Comparison of ENCODE assay signal across 8 mouse cellular contexts in genomic region chr11:97698741-97699611, GRCm38 (mm10). TPM values are rescaled to one million over a fixed set of nuclear protein-coding genes. Genes with fewer than 3 reads are reported as not detected.
A peak's percentile ranks its signal among the peaks of the same experiment; 100 is the strongest.
DNase-seq lines count a peak whose midpoint lies in the region; ATAC-seq and TF ChIP-seq lines count a peak whose summit lies in the region.

No protein-coding gene starts in this region.

- H3K9me3 ChIP-seq in intestine, postnatal 0 days (ENCODE audit: control insufficient read depth): no peaks in the 10 kb centered on the region
- no peaks in the 10 kb centered on the region for H3K9me3 ChIP-seq in liver, postnatal 0 days (ENCODE audit: low read length)

- no peak for ATAC-seq in intestine, postnatal 0 days
- no peak for ATAC-seq in liver, postnatal 0 days
- no peak for ATAC-seq in monocyte, adult 5-6 weeks (replicated peaks; ENCODE audit: insufficient number of reproducible peaks, low FRiP score, low TSS enrichment, poor library complexity, severe bottlenecking)

- no peaks in the 10 kb centered on the region for H3K27me3 ChIP-seq in intestine, postnatal 0 days (replicated peaks; ENCODE audit: control insufficient read depth, insufficient read depth, low read length)
- H3K27me3 ChIP-seq in liver, postnatal 0 days (ENCODE audit: insufficient read depth, low read length): peaks cover 38% of the 10 kb centered on the region

- peak overlapping the region; percentile 98 for H3K27ac ChIP-seq in intestine, postnatal 0 days (ENCODE audit: low read depth, low read length)
- peak overlapping the region; percentile 66 for H3K27ac ChIP-seq in liver, postnatal 0 days (ENCODE audit: low read depth)

- peak; percentile 79 for TF ChIP-seq CTCF in intestine, postnatal 0 days (IDR thresholded peaks at IDR 0.05; ENCODE audit: low read depth)
- TF ChIP-seq CTCF in liver, postnatal 0 days (IDR thresholded peaks at IDR 0.05; ENCODE audit: low read depth): peak; percentile 52

- WGBS in intestine, postnatal 0 days: under 1% methylated on average over 55 of the region's 63 CpGs
- WGBS in liver, postnatal 0 days (ENCODE audit: insufficient replicate concordance): under 1% methylated on average over 51 of the region's 63 CpGs

- TF ChIP-seq EP300 in liver, postnatal 0 days (IDR thresholded peaks at IDR 0.05; ENCODE audit: low read depth): no peak

- peak overlapping the region; percentile 85 for H3K9ac ChIP-seq in intestine, postnatal 0 days (ENCODE audit: low read depth, low read length)
- H3K9ac ChIP-seq in liver, postnatal 0 days (replicated peaks): peak overlapping the region; percentile 64

- no peaks in the 10 kb centered on the region for H3K36me3 ChIP-seq in intestine, postnatal 0 days (ENCODE audit: control insufficient read depth, insufficient read depth)
- no peaks in the 10 kb centered on the region for H3K36me3 ChIP-seq in liver, postnatal 0 days (replicated peaks; ENCODE audit: insufficient read depth, low read length)

- H3K4me3 ChIP-seq in intestine, postnatal 0 days (ENCODE audit: low read depth, low read length): peak overlapping the region; percentile 77
- H3K4me3 ChIP-seq in liver, postnatal 0 days (ENCODE audit: low read depth, low read length): peak overlapping the region; percentile 62

- H3K4me1 ChIP-seq in intestine, postnatal 0 days (replicated peaks; ENCODE audit: control insufficient read depth, insufficient read depth, low read length): peaks cover 22% of the 10 kb centered on the region
- H3K4me1 ChIP-seq in liver, postnatal 0 days (ENCODE audit: insufficient read depth): peaks cover 39% of the 10 kb centered on the region

- DNase-seq in 3134 (ENCODE audit: extremely low read depth, insufficient read length, low spot score) (peak; percentile 80), MN1 (ENCODE audit: low spot score) (peak; percentile 75)
- peak; percentile 66 to 84 for DNase-seq in cerebellum, postnatal 25 days
- DNase-seq in gastrocnemius, postnatal 4 days (ENCODE audit: low spot score in 2 of 2): peak; percentile 79 to 88
- DNase-seq in liver, postnatal 0 days: peak; percentile 76
- peak; percentile 62 for DNase-seq in ovary, postnatal 10 days (ENCODE audit: low spot score)

- H3K4me2 ChIP-seq in intestine, postnatal 0 days (replicated peaks; ENCODE audit: low read depth): peak overlapping the region; percentile 79
- H3K4me2 ChIP-seq in liver, postnatal 0 days (ENCODE audit: low read depth, low read length): peak overlapping the region; percentile 91

RNA-seq across cellular contexts. Expression of gene Pcgf2, which starts 1.3 kb away (rescaled TPM):
- 10 to 100 TPM; 27.3 to 33.0 TPM for total RNA-seq in gastrocnemius, postnatal 4 days (2021)
- polyA plus RNA-seq in intestine, postnatal 0 days (2015; fragmentation: Nextera tagmentation; extraction: Ambion mirVana): 7.9 and 8.9 TPM in 2 replicates
- 1.9 TPM in 2 replicates for polyA plus RNA-seq in liver, postnatal 0 days (2015; fragmentation: Nextera tagmentation; extraction: Ambion mirVana)
- 0.85 to 4.5 TPM in 2 of 3 replicates, not detected in the other for total RNA-seq in monocyte, adult 5-6 weeks (2017)

RNA-seq across cellular contexts. Expression of gene Psmb3, which starts 4.2 kb away (rescaled TPM):
- total RNA-seq in gastrocnemius, postnatal 4 days (2021): 100 to 1,000 TPM; 203 to 227 TPM
- polyA plus RNA-seq in intestine, postnatal 0 days (2015; fragmentation: Nextera tagmentation; extraction: Ambion mirVana): 391 and 439 TPM in 2 replicates
- 244 and 267 TPM in 2 replicates for polyA plus RNA-seq in liver, postnatal 0 days (2015; fragmentation: Nextera tagmentation; extraction: Ambion mirVana)
- total RNA-seq in monocyte, adult 5-6 weeks (2017): 137 to 160 TPM (median 146 TPM) in 3 replicates

RNA-seq across cellular contexts. Expression of gene Cisd3, which starts 13.3 kb away (rescaled TPM):
- total RNA-seq in gastrocnemius, postnatal 4 days (2021): 10 to 100 TPM; 65.5 to 72.0 TPM
- polyA plus RNA-seq in intestine, postnatal 0 days (2015; fragmentation: Nextera tagmentation; extraction: Ambion mirVana): 122 and 123 TPM in 2 replicates
- 54.6 and 63.7 TPM in 2 replicates for polyA plus RNA-seq in liver, postnatal 0 days (2015; fragmentation: Nextera tagmentation; extraction: Ambion mirVana)
- 5.8 to 19.1 TPM (median 6.2 TPM) in 3 replicates for total RNA-seq in monocyte, adult 5-6 weeks (2017)

RNA-seq across cellular contexts. Expression of gene Mllt6, which starts 35.8 kb away (rescaled TPM):
- 10 to 100 TPM; 30.8 to 32.1 TPM for total RNA-seq in gastrocnemius, postnatal 4 days (2021)
- 1.4 and 1.6 TPM in 2 replicates for polyA plus RNA-seq in intestine, postnatal 0 days (2015; fragmentation: Nextera tagmentation; extraction: Ambion mirVana)
- polyA plus RNA-seq in liver, postnatal 0 days (2015; fragmentation: Nextera tagmentation; extraction: Ambion mirVana): 0.32 and 0.38 TPM in 2 replicates
- total RNA-seq in monocyte, adult 5-6 weeks (2017): 34.4 to 77.7 TPM (median 40.4 TPM) in 3 replicates

RNA-seq across cellular contexts. Expression of gene Pip4k2b, which starts 45.5 kb away (rescaled TPM):
- total RNA-seq in gastrocnemius, postnatal 4 days (2021): 10 to 100 TPM; 62.7 to 64.2 TPM
- 0.43 and 0.63 TPM in 2 replicates for polyA plus RNA-seq in intestine, postnatal 0 days (2015; fragmentation: Nextera tagmentation; extraction: Ambion mirVana)
- polyA plus RNA-seq in liver, postnatal 0 days (2015; fragmentation: Nextera tagmentation; extraction: Ambion mirVana): 0.53 and 0.59 TPM in 2 replicates
- total RNA-seq in monocyte, adult 5-6 weeks (2017): 22.1 to 35.2 TPM (median 28.7 TPM) in 3 replicates
